Mouse (Mus musculus): ENCODE measurements around the gene Tfrc. TPM values are rescaled to one million over a fixed set of nuclear protein-coding genes. Genes with fewer than 3 reads are reported as not detected.

The Tfrc gene
- polyA plus RNA-seq, 1 experiment from 2014 or later, result 73.6 TPM

DNA sequence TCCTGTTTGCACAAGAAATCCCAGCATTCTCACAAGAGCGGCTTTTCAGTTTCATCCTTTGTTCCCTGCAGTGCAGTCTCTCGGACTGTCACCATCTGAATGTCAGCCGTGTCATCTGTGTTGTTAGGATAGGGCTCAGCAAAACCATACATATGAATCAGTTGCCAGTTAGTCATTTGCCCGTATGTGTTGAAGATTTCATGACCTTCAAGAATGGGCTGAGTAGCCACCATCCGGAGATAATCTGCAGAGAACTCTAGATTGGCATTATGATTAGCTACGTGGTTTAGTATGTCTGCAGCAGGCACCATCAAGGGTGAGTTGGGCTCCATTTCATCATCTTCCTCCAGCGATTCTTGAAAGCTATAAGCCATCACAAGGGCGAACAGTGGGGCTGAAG, 17.2 kb upstream of the Tfrc start:
- no peak overlapping the region for H3K27ac ChIP-seq (ENCODE audit: low read depth, low read length)
- no peak overlapping the region for H3K4me3 ChIP-seq (ENCODE audit: low read depth, low read length)
- H3K36me3 ChIP-seq (ENCODE audit: control insufficient read depth, insufficient read depth, low read length), result no peaks in the 10 kb centered on the region
- H3K9ac ChIP-seq (ENCODE audit: low read length), result no peak overlapping the region
- H3K4me1 ChIP-seq (replicated peaks; ENCODE audit: control insufficient read depth, insufficient read depth, low read length), result no peaks in the 10 kb centered on the region
- ATAC-seq (replicated peaks; ENCODE audit: low FRiP score) (no peak), DNase-seq (ENCODE audit: low spot score) (no peak)
- H3K27me3 ChIP-seq (ENCODE audit: control insufficient read depth, insufficient read depth, low read length), result no peaks in the 10 kb centered on the region
- H3K9me3 ChIP-seq (ENCODE audit: control insufficient read depth, low read length), result no peaks in the 10 kb centered on the region
- no peak overlapping the region for H3K4me2 ChIP-seq (ENCODE audit: low read depth, low read length, severe bottlenecking)
- WGBS, result 90% methylated on average over 8 of the region's 8 CpGs

DNA sequence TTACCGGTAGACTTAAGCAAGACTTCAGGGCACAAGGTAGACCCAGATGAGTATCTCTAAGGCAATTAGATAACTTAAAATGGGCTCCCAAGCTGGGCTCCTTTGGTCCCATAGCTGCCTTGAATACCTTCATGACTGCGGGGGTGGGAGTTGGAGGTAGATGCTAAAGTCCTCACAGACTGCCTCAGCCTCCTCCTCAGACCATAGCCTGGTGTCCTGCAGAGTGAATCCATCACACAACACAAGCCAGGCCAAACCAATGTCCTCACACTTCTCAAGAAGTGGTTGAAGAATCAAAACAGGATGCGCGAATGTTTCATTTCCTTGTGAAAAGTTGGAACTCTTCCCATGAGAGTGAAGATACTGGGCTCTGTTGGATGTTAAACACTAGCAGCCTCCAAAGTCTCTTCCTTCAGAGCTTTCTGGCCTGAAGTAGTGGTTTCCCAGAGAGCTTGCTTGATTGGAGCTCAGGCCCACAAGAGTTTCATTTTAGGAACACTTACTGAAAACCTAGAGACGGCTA, 15.4 kb upstream of the Tfrc start:
- no peak overlapping the region for H3K4me3 ChIP-seq (ENCODE audit: low read depth, low read length)
- H3K9ac ChIP-seq (ENCODE audit: low read length), result no peak overlapping the region
- WGBS, result 95% methylated on average over 5 of the region's 5 CpGs
- no peaks in the 10 kb centered on the region for H3K4me1 ChIP-seq (replicated peaks; ENCODE audit: control insufficient read depth, insufficient read depth, low read length)
- H3K36me3 ChIP-seq (ENCODE audit: control insufficient read depth, insufficient read depth, low read length), result no peaks in the 10 kb centered on the region
- no peak overlapping the region for H3K4me2 ChIP-seq (ENCODE audit: low read depth, low read length, severe bottlenecking)
- H3K27ac ChIP-seq (ENCODE audit: low read depth, low read length), result no peak overlapping the region
- DNase-seq (ENCODE audit: low spot score), result no peak
- H3K9me3 ChIP-seq (ENCODE audit: control insufficient read depth, low read length), result no peaks in the 10 kb centered on the region
- H3K27me3 ChIP-seq (ENCODE audit: control insufficient read depth, insufficient read depth, low read length), result no peaks in the 10 kb centered on the region
- no peak for ATAC-seq (replicated peaks; ENCODE audit: low FRiP score)

DNA sequence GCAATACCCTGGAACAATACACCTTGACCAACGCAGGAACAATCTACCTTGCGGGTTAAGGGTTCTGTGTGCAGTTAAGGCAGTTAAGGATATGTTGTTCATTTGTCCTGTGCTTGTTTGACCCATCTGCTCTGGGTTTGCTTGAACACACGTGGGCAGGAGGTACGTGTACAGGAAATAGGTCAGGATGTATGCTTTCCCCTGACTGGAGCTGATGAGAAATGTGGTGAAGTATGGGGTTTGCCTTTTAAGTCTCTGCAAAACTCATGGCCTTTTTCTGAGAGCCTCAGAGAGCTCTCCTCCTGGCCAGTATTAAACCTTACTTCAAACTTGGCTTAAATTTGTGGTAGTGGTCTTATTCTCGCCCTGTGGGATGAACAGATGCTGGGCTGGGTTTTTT, 14.8 kb upstream of the Tfrc start:
- Histone ChIP-seq H3K27me3 (ENCODE audit: control insufficient read depth, insufficient read depth, low read length) (no peaks in the 10 kb centered on the region), H3K36me3 (ENCODE audit: control insufficient read depth, insufficient read depth, low read length) (no peaks in the 10 kb centered on the region), H3K27ac (ENCODE audit: low read depth, low read length) (no peak overlapping the region), H3K4me2 (ENCODE audit: low read depth, low read length, severe bottlenecking) (no peak overlapping the region), H3K4me3 (ENCODE audit: low read depth, low read length) (no peak overlapping the region), H3K9me3 (ENCODE audit: control insufficient read depth, low read length) (no peaks in the 10 kb centered on the region), H3K9ac (ENCODE audit: low read length) (no peak overlapping the region), H3K4me1 (replicated peaks; ENCODE audit: control insufficient read depth, insufficient read depth, low read length) (no peaks in the 10 kb centered on the region)
- 84% methylated on average over 5 of the region's 5 CpGs for WGBS
- no peak for ATAC-seq (replicated peaks; ENCODE audit: low FRiP score)
- no peak for DNase-seq (ENCODE audit: low spot score)

DNA sequence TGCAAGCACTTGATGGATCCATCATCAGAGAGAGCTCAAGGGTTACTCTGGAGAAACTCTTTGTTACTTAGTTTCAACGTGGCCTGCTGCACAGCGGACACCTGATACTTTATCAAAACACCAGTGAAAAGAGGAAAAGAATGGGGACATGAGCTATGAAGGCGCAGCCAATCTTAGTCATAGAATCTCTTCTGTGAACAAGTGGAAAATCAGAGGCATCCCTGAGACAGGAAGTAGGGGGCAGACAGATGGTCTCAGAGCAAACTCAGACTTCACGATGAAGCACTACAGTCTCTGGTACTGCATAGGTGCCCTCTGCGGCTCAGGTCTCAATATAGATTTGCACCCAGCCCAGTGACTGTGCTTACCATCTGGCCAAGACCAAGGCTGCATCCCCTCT, 14.0 kb upstream of the Tfrc start:
- DNase-seq (ENCODE audit: low spot score) (no peak), ATAC-seq (replicated peaks; ENCODE audit: low FRiP score) (no peak)
- no peaks in the 10 kb centered on the region for H3K4me1 ChIP-seq (replicated peaks; ENCODE audit: control insufficient read depth, insufficient read depth, low read length)
- no peaks in the 10 kb centered on the region for H3K36me3 ChIP-seq (ENCODE audit: control insufficient read depth, insufficient read depth, low read length)
- 77% methylated on average over 5 of the region's 5 CpGs for WGBS
- no peaks in the 10 kb centered on the region for H3K27me3 ChIP-seq (ENCODE audit: control insufficient read depth, insufficient read depth, low read length)
- no peaks in the 10 kb centered on the region for H3K9me3 ChIP-seq (ENCODE audit: control insufficient read depth, low read length)
- H3K4me2 ChIP-seq (ENCODE audit: low read depth, low read length, severe bottlenecking), result no peak overlapping the region
- no peak overlapping the region for H3K27ac ChIP-seq (ENCODE audit: low read depth, low read length)
- no peak overlapping the region for H3K9ac ChIP-seq (ENCODE audit: low read length)
- no peak overlapping the region for H3K4me3 ChIP-seq (ENCODE audit: low read depth, low read length)

DNA sequence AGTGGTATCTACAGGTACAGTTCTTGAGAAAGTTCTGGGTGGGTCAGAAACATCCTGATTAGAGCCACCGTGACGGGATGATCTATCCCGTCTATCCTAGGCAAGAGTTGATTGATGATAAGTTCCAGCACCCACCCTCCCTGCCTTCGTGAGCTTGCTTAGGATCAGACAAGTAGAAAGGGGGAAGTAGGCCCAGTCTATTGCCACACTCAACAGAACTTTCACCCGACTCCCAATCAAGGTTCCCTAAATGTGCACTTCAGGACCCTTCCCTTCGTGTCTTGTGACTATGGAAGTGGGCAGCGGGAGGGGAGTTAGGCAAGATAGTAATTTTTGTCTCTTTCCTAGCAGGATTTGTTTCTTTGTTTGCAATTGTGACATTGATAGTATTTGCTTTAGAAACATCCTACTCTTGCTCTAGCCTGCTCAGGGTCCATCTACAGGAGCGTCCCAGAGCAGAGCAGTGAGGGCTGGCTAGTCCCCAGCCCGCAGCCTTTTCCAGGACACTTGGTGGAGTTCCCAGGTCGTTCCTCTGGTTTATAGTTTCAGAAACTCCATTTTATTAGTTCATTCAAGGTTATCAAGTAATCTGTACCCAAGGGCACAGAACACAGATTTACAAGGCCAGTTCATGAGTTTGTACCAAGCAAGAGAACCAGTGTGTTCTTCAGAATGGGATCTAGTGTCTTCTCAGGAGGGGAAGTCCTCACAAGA, 13.4 kb upstream of the Tfrc start:
- Histone ChIP-seq H3K9ac (ENCODE audit: low read length) (no peak overlapping the region), H3K27me3 (ENCODE audit: control insufficient read depth, insufficient read depth, low read length) (no peaks in the 10 kb centered on the region), H3K36me3 (ENCODE audit: control insufficient read depth, insufficient read depth, low read length) (no peaks in the 10 kb centered on the region), H3K4me2 (ENCODE audit: low read depth, low read length, severe bottlenecking) (no peak overlapping the region), H3K27ac (ENCODE audit: low read depth, low read length) (no peak overlapping the region), H3K9me3 (ENCODE audit: control insufficient read depth, low read length) (no peaks in the 10 kb centered on the region), H3K4me3 (ENCODE audit: low read depth, low read length) (no peak overlapping the region), H3K4me1 (replicated peaks; ENCODE audit: control insufficient read depth, insufficient read depth, low read length) (no peaks in the 10 kb centered on the region)
- DNase-seq (ENCODE audit: low spot score), result no peak
- ATAC-seq (replicated peaks; ENCODE audit: low FRiP score), result no peak
- WGBS, result 91% methylated on average over 10 of the region's 10 CpGs

DNA sequence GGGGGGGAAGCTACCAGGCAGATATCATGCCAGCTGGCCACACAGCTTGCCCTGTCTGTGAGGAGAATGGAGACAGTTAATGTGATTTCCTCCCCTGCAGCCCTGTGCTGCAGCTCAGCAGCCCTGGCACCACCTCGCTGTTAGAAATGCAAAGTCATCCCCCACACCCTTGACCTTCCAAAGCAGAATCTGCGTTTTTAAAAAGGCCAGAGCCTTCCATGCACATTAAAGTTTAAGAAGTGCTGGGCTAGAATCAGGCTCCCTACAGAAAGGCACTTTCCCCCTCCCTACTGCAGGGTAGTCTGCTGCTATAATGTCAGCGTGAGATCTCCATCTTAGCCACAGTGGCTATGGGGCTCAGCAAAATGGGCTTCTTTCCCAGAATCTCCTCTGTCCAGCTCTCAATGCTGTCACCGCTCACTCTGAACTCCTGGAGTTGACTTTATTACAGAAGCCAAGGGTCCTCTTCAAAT, 10.8 kb upstream of the Tfrc start:
- Histone ChIP-seq H3K27me3 (ENCODE audit: control insufficient read depth, insufficient read depth, low read length) (no peaks in the 10 kb centered on the region), H3K36me3 (ENCODE audit: control insufficient read depth, insufficient read depth, low read length) (no peaks in the 10 kb centered on the region), H3K9ac (ENCODE audit: low read length) (no peak overlapping the region), H3K27ac (ENCODE audit: low read depth, low read length) (no peak overlapping the region), H3K4me2 (ENCODE audit: low read depth, low read length, severe bottlenecking) (no peak overlapping the region), H3K9me3 (ENCODE audit: control insufficient read depth, low read length) (no peaks in the 10 kb centered on the region), H3K4me1 (replicated peaks; ENCODE audit: control insufficient read depth, insufficient read depth, low read length) (no peaks in the 10 kb centered on the region), H3K4me3 (ENCODE audit: low read depth, low read length) (no peak overlapping the region)
- WGBS, result 52% methylated on average over 4 of the region's 4 CpGs
- ATAC-seq (replicated peaks; ENCODE audit: low FRiP score) (no peak), DNase-seq (ENCODE audit: low spot score) (no peak)

DNA sequence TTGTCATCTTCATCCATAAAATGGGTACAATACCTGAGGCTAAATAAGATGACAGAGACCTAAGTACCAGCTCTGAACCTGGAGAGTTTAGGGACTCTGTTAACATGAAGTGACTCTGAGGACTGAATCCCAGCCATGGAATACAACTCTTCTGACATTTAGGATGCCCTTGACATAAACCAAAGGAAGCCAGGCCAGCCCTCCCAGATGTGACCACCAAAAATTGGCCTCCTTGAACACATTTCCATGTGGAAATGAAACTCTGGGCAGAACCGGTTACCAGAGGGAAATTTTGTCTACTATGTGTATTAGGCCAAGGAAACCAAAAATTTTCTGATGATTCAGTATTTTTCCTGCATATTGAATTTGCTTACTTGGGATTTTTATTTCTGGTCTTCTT, 9.6 kb upstream of the Tfrc start:
- Histone ChIP-seq H3K27ac (ENCODE audit: low read depth, low read length) (no peak overlapping the region), H3K36me3 (ENCODE audit: control insufficient read depth, insufficient read depth, low read length) (no peaks in the 10 kb centered on the region), H3K27me3 (ENCODE audit: control insufficient read depth, insufficient read depth, low read length) (no peaks in the 10 kb centered on the region), H3K9me3 (ENCODE audit: control insufficient read depth, low read length) (no peaks in the 10 kb centered on the region), H3K4me1 (replicated peaks; ENCODE audit: control insufficient read depth, insufficient read depth, low read length) (no peaks in the 10 kb centered on the region), H3K4me3 (ENCODE audit: low read depth, low read length) (no peak overlapping the region), H3K4me2 (ENCODE audit: low read depth, low read length, severe bottlenecking) (no peak overlapping the region), H3K9ac (ENCODE audit: low read length) (no peak overlapping the region)
- WGBS, result 96% methylated on average over 1 of the region's 1 CpGs
- ATAC-seq (replicated peaks; ENCODE audit: low FRiP score) (no peak), DNase-seq (ENCODE audit: low spot score) (no peak)

DNA sequence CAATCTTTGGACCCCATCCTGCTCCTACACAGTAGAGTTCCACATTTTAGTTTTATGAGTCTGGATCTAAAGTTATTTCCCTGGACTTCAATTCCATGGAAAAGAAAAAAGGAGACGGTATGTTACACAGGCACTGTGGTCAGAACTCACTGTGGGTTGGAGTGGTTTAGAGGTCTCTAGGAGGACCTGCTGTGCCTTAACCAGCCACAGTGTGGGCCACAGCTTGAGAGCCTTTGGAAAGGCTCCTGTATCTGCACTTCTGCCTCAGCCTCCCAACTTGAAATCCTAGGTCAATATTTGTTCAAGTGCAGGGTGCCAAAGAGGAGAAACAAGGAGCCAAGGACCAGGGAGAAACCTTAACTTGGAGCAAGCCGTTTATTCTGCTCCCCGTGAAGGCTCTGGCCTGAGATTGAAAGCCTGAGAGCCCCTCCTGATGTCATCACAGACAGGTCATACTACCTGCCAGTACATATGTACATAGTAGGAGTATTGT, 6.5 kb upstream of the Tfrc start:
- no peak overlapping the region for H3K9ac ChIP-seq (ENCODE audit: low read length)
- no peaks in the 10 kb centered on the region for H3K36me3 ChIP-seq (ENCODE audit: control insufficient read depth, insufficient read depth, low read length)
- no peak overlapping the region for H3K4me2 ChIP-seq (ENCODE audit: low read depth, low read length, severe bottlenecking)
- H3K27ac ChIP-seq (ENCODE audit: low read depth, low read length), result no peak overlapping the region
- H3K27me3 ChIP-seq (ENCODE audit: control insufficient read depth, insufficient read depth, low read length), result no peaks in the 10 kb centered on the region
- WGBS, result 82% methylated on average over 3 of the region's 3 CpGs
- no peaks in the 10 kb centered on the region for H3K4me1 ChIP-seq (replicated peaks; ENCODE audit: control insufficient read depth, insufficient read depth, low read length)
- no peak for ATAC-seq (replicated peaks; ENCODE audit: low FRiP score)
- H3K4me3 ChIP-seq (ENCODE audit: low read depth, low read length), result no peak overlapping the region
- DNase-seq (ENCODE audit: low spot score), result no peak
- H3K9me3 ChIP-seq (ENCODE audit: control insufficient read depth, low read length), result no peaks in the 10 kb centered on the region
